Mouse (Mus musculus) hindlimb bud, embryonic 11.5 days (tissue): ENCODE measurements at regions not wholly inside any gene's neighbourhood (a gene's known extent, or its start where the extent isn't known, plus 50 kb on each side); places are given as distances from the start of the nearest gene placed in this dataset.

Source experiments
- DNase-seq: peaks from one replicate; pipeline ENCODE4 v3.0.0-alpha.2; 2012; ENCODE audit warnings: low read depth, low spot score; ENCODE audit errors: extremely low spot score

GRCm38 (mm10) chr8:112219656-112220055 is 204.8 kb upstream of the Gm6793 start:
- DNase-seq = no peak

DNA sequence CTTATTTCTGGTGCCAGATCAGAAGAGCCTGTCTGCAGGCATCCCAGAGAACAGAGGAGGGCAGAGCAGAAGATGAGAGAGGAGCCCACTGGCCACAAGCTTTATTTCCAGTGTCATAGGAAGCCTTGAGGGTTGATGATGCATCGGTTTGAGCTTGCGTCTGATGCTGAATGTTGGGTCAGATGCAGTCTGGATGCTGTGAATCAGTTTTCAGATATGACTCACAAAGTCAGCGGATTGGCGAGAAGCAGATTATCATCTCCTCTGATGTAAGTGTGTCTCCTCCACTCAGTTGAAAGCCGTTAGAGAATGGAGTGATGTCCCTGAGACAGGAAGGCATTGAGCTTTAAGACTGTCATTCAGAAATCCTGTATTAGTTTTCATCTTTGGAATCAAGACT is 197.3 kb upstream of the Gm6793 start:
- no peak for DNase-seq

GRCm38 (mm10) chr8:112196423-112196822 is 181.6 kb upstream of the Gm6793 start:
- no peak for DNase-seq

DNA sequence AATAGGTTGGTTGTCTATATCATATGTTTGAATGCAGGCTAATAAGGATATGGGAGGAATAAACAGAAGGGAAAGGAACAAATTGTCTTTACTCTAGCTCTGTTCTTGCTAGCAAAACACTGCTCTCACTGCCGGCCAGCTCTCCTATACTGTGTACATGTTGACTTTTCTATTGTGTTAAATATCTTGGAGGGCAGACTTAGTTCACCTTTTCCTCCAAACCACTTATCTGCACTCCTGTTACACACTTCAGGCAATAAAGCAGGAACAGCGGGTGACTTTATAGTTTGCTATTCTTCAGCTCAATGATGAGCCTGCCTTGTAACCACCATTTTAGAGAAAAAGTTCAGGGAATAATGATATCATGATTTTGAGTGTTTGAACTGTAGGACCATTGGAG is 181.0 kb upstream of the Gm6793 start:
- DNase-seq = no peak

GRCm38 (mm10) chr8:112191846-112192245 is 177.0 kb upstream of the Gm6793 start:
- no peak for DNase-seq

- DNase-seq = no peak
Measured at GRCm38 (mm10) chr8:112189698-112190097, 174.9 kb upstream of the Gm6793 start.

DNA sequence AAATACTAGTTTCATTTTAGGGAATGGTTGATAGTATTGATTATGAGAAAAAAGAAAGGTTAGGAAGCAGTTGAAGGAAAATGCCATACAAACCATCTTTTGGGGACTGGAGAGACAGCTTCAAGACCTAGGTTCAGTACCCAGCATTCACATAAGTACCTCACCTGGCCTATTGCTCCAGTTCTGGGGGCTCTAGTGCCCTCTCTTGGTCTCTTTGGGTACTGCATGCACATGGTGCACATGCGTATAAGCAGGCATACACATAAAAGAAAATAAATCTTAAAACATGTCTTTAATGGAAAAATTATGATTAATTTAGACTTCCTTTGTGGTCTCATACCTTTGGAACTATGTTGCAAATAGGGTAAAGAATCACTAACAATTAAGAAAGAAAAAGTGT is 155.3 kb upstream of the Gm6793 start:
- DNase-seq = no peak

DNA sequence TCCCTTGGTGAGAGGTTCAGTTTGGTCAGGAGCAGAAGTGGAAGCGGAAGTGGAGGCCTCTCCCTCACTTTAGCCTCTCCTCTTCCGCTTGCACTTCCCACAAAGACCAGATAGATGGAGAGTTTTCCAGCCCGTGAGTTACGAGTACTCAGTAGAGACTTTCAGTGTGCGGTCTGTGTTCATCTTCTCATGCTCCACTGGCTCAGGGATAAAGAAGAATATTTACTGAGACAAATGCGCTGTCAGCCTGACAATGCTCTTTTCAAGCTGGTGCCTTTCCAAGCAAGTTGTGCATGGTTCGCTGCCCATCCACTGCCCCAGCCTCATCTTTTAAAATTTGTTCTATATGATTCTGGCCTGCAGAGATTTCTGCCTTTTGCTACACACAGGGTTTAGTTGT is 141.8 kb upstream of the Gm6793 start:
- no peak for DNase-seq

GRCm38 (mm10) chr8:112138924-112139323 is 124.1 kb upstream of the Gm6793 start:
- no peak for DNase-seq

DNA sequence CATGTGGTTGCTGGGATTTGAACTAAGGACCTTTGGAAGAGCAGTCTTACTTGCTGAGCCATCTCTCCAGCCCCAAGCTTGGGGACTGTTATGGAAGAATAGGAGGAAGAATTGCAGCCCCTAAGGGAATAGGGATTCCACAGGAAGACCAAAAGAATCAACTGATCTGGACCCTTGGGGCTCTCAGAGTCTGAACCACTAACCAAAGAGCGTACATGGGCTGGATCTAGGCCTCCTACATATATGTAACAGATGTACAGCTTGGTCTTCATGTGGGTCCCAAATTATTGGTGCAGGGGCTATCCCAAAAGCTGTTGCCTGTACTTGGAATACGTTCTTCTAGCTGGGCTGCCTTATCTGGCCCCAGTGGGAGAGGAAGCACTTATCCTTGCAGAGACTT is 115.4 kb upstream of the Gm6793 start:
- DNase-seq = no peak

DNA sequence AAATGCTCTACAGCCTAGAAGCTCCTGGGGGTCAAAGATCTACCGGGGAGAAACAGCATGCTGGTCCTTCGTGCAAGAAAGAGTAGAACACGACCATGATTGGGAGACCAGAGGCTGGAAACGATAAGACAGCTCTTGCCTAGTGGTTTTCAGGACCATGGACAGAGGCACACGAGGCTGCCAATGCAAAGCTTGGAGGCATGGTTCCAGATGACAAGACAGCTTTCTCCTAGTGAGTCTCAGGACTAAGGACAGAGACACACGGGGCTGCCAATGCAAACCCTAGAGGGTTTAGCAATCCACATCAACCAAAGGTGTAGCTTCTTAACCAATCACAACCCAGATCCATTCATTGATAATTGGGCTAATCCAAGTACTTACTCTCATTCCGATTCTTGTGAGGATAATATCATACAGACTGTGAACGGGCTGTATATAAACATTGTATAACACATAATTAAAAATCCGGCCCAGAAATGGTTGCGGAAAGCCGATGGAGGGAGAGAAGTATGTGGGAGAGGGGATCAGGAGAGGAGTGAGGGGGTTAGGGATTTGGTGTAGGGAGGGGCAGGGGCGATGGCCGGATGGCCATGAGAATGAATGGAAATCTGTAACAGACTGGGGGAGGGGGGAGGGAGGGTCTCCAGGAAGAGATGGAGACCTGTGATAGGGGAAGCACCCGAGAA is 114.1 kb upstream of the Gm6793 start:
- peak; percentile 84 for DNase-seq

DNA sequence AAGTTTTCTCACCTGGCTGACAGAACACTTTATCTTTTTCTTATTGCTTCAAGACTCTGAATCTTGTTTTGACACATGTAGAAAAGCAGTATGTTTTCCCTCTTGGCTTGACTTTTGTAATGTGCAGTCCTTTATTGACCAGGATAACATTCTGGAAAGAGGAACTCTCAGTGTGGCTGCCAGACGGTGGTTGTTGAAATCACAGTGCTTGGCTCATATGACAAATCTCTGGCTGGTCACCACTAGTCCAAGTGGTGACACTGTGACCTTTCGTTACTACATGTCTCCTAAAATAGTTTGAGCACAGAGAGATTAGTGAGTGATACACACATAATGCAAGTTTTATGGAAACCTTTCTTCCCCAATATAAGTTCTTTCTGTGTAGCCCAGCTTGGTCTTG is 97.1 kb upstream of the Gm6793 start:
- no peak for DNase-seq

GRCm38 (mm10) chr8:112097883-112098635 is 83.2 kb upstream of the Gm6793 start:
- no peak for DNase-seq

DNA sequence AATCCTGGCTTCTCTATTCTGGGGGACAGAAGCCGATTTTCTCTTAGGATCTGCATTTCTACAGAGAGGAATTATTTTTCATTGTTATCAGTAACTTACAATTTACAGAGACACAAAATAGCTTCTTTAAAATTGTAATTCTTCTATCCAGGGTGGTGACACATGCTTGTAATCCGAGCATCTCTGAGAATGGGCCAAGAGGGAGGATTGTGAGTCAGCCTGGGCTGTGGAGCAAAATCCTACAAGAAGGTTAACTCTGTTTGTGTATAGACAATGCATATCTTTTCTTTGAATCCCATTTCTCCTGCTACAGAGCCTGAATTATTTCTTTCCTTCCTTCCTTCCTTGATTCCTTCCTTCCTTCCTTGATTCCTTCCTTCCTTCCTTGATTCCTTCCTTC is 80.0 kb upstream of the Gm6793 start:
- DNase-seq = no peak

DNA sequence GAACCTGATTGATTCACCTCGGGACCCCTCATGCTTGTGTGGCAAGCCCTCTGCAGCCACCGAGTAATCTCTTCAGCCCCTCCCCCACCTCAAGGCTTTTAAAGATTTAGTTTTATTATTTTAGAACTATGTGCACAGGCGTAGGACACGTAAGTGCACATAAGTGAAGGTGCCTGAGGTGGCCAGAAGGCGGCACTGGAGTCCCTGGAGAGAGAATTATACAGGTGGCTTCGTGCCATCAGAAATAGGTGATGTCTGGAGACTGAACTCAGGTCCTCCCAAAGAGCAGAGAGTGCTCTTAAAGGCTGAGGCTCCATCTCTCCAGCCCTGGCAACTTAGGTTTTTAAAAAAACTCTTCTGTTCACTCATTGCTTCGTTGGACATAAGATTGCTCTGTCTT is 78.7 kb upstream of the Gm6793 start:
- DNase-seq = no peak

- no peak for DNase-seq
Measured at GRCm38 (mm10) chr8:112092831-112093230, 78.0 kb upstream of the Gm6793 start.

GRCm38 (mm10) chr8:112078621-112079020 is 63.8 kb upstream of the Gm6793 start:
- DNase-seq = no peak

DNA sequence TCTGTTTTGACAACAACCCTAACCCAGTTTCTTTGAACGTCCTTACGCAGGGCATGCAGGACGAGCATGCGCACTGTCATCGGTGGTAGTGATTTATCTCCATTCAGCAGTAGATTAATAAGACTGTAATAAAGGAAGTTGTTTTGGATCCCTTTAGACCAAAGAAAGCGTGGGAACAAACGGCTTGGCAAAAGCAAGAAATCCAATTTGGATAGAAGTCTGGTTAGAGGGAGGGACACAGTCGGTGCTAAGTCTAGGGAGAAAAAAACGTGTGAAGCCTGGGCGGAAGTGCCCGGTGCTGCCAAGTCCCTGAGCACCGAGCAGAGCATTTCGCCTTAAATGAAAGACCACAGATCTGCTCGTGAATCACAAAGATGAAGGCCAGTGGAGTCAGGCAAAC is 57.4 kb upstream of the Gm6793 start:
- DNase-seq = no peak

GRCm38 (mm10) chr8:112070251-112070650 is 55.4 kb upstream of the Gm6793 start:
- DNase-seq = no peak
